Mouse (Mus musculus) thymus, adult 18-20 months (tissue): Measurements from ENCODE around the gene Olfr520.
"Not testable (repeated sequence)": the region's sequence is repeated elsewhere in the genome, so short reads cannot be mapped to it uniquely, and the experiment has no call there.

Source experiments
- DNase-seq, 2 experiments: peaks; one replicate each; pipeline ENCODE4 v3.0.0; 2022; ENCODE audit warnings: mixed read lengths in 2 of 2

Gene Olfr520

DNA sequence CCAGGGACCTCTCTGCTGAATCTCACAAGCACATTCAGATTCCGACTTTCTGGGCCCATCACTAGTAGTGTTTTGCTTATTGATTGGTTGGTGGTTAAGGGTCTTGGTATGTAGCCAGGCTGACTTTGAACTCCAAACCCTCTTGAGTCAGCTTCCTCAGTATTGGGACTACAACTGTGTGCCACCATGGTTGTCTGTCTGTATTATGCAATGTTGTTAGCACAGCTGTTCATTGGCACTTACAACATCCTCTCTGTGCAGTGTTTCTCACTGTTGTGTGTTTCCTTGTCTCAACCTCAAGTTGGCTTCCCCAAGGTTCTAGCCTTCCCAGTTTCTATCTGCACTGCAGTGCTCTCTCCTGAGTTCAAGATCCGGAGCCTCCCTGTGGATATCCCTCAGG is 13.5 kb upstream of the Olfr520 start:
- DNase-seq = no peak

DNA sequence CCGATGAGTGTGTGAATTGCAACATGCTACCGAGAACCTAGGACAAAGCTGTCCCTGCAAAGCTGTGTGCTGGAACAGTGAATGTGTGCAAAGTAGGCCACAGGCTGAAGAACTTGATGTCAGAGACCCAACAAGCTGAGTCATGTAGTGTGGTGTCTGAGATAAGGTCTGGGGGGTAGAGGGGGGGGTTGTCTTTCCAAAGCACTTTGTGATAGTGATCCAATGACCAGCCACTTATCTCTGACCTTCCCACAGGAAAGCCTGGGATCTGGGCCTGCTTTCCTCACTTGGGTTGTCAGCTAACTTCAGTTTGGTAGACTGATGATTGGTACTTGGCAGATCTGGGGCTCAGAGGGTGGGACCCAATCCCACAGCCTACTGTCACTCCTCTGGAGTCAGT is 4.5 kb downstream of the Olfr520 start:
- no peak for DNase-seq

DNA sequence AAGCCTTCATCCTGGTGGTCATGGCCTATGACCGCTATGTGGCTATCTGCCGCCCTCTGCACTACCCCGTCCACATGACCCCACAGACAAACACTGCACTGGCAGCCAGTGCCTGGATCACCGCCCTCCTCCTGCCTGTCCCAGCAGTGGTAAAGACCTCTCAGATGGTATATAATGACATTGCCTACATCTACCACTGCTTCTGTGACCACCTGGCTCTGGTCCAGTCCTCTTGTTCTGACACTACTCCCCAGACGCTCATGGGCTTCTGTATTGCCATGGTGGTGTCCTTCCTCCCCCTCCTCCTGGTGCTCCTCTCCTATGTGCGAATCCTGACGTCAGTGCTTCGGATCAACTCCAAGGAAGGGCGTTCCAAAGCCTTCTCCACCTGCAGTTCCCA is 5.4 kb downstream of the Olfr520 start:
- not testable (repeated sequence) for DNase-seq

GRCm38 (mm10) chr7:99739276-99739675 is 9.2 kb downstream of the Olfr520 start:
- DNase-seq = no peak

DNA sequence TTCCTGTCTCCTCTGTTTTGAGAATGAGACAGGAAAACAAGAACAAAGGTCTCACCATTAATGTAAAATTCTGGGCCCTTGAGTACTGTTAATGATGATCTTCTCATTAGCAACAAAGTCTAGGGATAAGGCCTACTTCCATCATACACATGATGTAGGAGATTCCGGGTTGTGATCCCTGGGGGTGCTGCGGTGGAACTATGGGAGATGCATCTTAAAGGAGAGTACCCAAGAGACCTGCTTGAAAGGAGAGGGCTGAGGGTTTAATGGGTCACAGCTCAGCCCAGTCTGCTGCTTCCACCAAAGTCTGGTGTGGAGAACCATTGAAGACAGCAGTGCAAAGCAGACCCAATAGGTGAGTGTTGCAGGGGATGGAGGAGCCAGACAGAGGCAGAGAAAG is 33.1 kb downstream of the Olfr520 start, which contains the start of gene Olfr521:
TSS of gene Olfr521 (plus strand) at position 301 of the 400 bp plus-strand sequence.
- DNase-seq = no peak

GRCm38 (mm10) chr7:99781385-99781784 is 51.3 kb downstream of the Olfr520 start:
- no peak for DNase-seq

GRCm38 (mm10) chr7:99781916-99782315 is 51.8 kb downstream of the Olfr520 start:
- DNase-seq = no peak

DNA sequence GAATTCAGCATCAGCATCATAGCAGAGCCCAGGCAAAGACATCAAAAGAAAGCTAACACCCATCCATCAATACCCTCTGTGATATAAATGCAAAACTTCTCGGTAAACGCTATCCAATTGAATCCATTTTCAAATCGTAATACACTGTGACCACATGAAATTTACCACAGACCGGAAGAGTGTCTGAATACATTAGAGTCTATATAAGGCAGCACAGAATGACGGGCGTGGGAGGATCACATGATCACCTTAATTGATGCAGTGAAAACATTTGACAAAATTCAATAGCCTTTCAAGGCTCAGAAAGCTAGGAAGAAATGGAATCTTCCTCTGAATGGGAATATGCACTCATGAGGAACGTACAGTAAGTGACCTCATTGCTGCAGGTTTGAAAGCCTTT is 53.3 kb downstream of the Olfr520 start:
- no peak for DNase-seq

- DNase-seq = no peak
Measured at GRCm38 (mm10) chr7:99785553-99785952, 55.5 kb downstream of the Olfr520 start.
